Comparison of ENCODE assay signal across 9 mouse cellular contexts in the genomic region with DNA sequence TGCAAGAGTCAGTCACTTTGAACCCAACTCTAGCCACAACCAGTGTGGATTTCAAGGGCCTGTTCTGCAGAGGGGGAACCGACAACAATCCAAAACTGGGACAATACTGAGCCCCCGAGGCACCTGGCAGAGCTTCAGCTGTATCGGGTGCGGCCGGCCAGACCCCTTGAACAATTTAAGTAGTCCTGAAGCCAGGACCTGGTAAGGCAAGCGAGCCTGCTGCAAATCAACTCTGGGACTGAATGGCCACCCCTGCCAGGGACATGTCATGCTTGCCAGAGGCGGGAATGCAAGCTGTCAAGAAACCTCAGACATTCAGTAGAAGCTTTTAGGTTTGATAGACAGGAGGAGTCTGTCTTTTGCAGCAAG. TPM values are rescaled to one million over a fixed set of nuclear protein-coding genes. Genes with fewer than 3 reads are reported as not detected.
DNase-seq lines count a peak whose midpoint lies in the region; ATAC-seq lines count a peak whose summit lies in the region.
"Had no signal": no experiment of that assay in that cellular context is flagged by ENCODE, and none has a peak within 500 bp of the region (broad histone marks: within the 10 kb centered on the region; RNA-seq: fewer than 3 reads in every experiment).

No protein-coding gene starts in this region.

- peaks cover 21% of the 10 kb centered on the region for H3K4me1 ChIP-seq in lung, embryonic 16.5 days (replicated peaks; ENCODE audit: control insufficient read depth, insufficient read depth, low read length)
- H3K4me1 ChIP-seq in heart, embryonic 13.5 days, result peaks cover 75% of the 10 kb centered on the region
- peaks cover 51% of the 10 kb centered on the region for H3K4me1 ChIP-seq in limb, embryonic 15.5 days

- H3K9me3 ChIP-seq in lung, embryonic 16.5 days (ENCODE audit: control insufficient read depth, low read length), result no peaks in the 10 kb centered on the region
- H3K9me3 ChIP-seq in heart, embryonic 13.5 days, result no peaks in the 10 kb centered on the region
- no peaks in the 10 kb centered on the region for H3K9me3 ChIP-seq in limb, embryonic 15.5 days
- H3K9me3 ChIP-seq: megakaryocyte, embryonic 14.5 days had no signal

- no peak for DNase-seq in lung, postnatal 36 days
- DNase-seq in cerebellum, adult 9-11 months, result peak; percentile 65
- no peak for DNase-seq in urinary bladder, postnatal 4 days (ENCODE audit: low spot score in 2 of 2)
- no peak for DNase-seq in right cerebral cortex, postnatal 25 days

- peak overlapping the region; percentile 97 for H3K9ac ChIP-seq in lung, embryonic 16.5 days (ENCODE audit: low read length)
- peak overlapping the region; percentile 100 for H3K9ac ChIP-seq in heart, embryonic 13.5 days
- peak overlapping the region; percentile 99; the same call in 1 of the 2 replicates for H3K9ac ChIP-seq in limb, embryonic 15.5 days

- 13% methylated on average over 7 of the region's 7 CpGs for WGBS in lung, embryonic 16.5 days
- 12% methylated on average over 7 of the region's 7 CpGs for WGBS in heart, embryonic 13.5 days
- WGBS in limb, embryonic 15.5 days, result 12% methylated on average over 7 of the region's 7 CpGs

- H3K27ac ChIP-seq in lung, embryonic 16.5 days (ENCODE audit: low read length), result no peak overlapping the region
- H3K27ac ChIP-seq in heart, embryonic 13.5 days (replicated peaks), result peak overlapping the region; percentile 100
- peak overlapping the region; percentile 97 for H3K27ac ChIP-seq in limb, embryonic 15.5 days

- H3K27me3 ChIP-seq in lung, embryonic 16.5 days (ENCODE audit: control insufficient read depth, insufficient read depth, low read depth, low read length), result no peaks in the 10 kb centered on the region
- H3K27me3 ChIP-seq in heart, embryonic 13.5 days (replicated peaks), result no peaks in the 10 kb centered on the region
- H3K27me3 ChIP-seq in limb, embryonic 15.5 days, result no peaks in the 10 kb centered on the region

- H3K4me3 ChIP-seq in lung, embryonic 16.5 days (ENCODE audit: low read length), result peak overlapping the region; percentile 79
- peak overlapping the region; percentile 96 for H3K4me3 ChIP-seq in heart, embryonic 13.5 days
- H3K4me3 ChIP-seq in limb, embryonic 15.5 days, result peak overlapping the region; percentile 90

- no peaks in the 10 kb centered on the region for H3K36me3 ChIP-seq in lung, embryonic 16.5 days (ENCODE audit: control insufficient read depth, insufficient read depth, low read length)
- peaks cover 4% of the 10 kb centered on the region for H3K36me3 ChIP-seq in heart, embryonic 13.5 days
- H3K36me3 ChIP-seq in limb, embryonic 15.5 days, result no peaks in the 10 kb centered on the region

- no peak for ATAC-seq in lung, embryonic 16.5 days (ENCODE audit: low read depth)
- no peak for ATAC-seq in heart, embryonic 13.5 days (ENCODE audit: extremely low read depth, insufficient number of reproducible peaks, low FRiP score, low TSS enrichment)
- no peak for ATAC-seq in limb, embryonic 15.5 days (ENCODE audit: insufficient number of reproducible peaks, low FRiP score, low TSS enrichment, low read depth)
- no peak for ATAC-seq in frontal cortex, adult (ENCODE audit: low TSS enrichment)

- H3K4me2 ChIP-seq in lung, embryonic 16.5 days (ENCODE audit: low read depth, low read length), result peak overlapping the region; percentile 79
- H3K4me2 ChIP-seq in heart, embryonic 13.5 days, result peak overlapping the region; percentile 93
- H3K4me2 ChIP-seq in limb, embryonic 15.5 days, result peak overlapping the region; percentile 78

RNA-seq across cellular contexts. Expression of a gene that starts 1.2 kb away (rescaled TPM):
- 2.2 and 2.6 TPM in 2 replicates for polyA plus RNA-seq in lung, embryonic 16.5 days (2015; fragmentation: Nextera tagmentation; extraction: Ambion mirVana)
- polyA plus RNA-seq in heart, embryonic 13.5 days (2015; fragmentation: Nextera tagmentation; extraction: Ambion mirVana), result 2.3 and 2.6 TPM in 2 replicates
- 3.1 and 3.9 TPM in 2 replicates for polyA plus RNA-seq in limb, embryonic 15.5 days (2015; fragmentation: Nextera tagmentation; extraction: Ambion mirVana)
